Mouse (Mus musculus): ENCODE measurements at regions not wholly inside any gene's neighbourhood (a gene's known extent, or its start where the extent isn't known, plus 50 kb on each side); places are given as distances from the start of the nearest gene placed in this dataset.

- no peaks in the 10 kb centered on the region for H3K36me3 ChIP-seq (ENCODE audit: control insufficient read depth, insufficient read depth, low read length)
- H3K4me3 ChIP-seq (ENCODE audit: low read depth, low read length): no peak overlapping the region
- peaks cover 6% of the 10 kb centered on the region; the same call in 1 of the 2 replicates for H3K4me1 ChIP-seq (ENCODE audit: control insufficient read depth, insufficient read depth, low read length)
- 88% methylated on average over 1 of the region's 1 CpGs for WGBS
- no peak overlapping the region for H3K27ac ChIP-seq (ENCODE audit: low read length)
- no peaks in the 10 kb centered on the region for H3K27me3 ChIP-seq (ENCODE audit: control insufficient read depth, insufficient read depth, low read depth, low read length)
- no peaks in the 10 kb centered on the region for H3K9me3 ChIP-seq (replicated peaks; ENCODE audit: control insufficient read depth, low read length, poor library complexity, severe bottlenecking)
- no peak overlapping the region for H3K4me2 ChIP-seq (ENCODE audit: low read length)
- ATAC-seq: no peak
- no peak overlapping the region for H3K9ac ChIP-seq (ENCODE audit: low read depth, low read length)
Observed at GRCm38 (mm10) chr2:169214396-169214795, 259.0 kb upstream of the Zfp64 start.

- Histone ChIP-seq H3K4me1 (ENCODE audit: control insufficient read depth, insufficient read depth, low read length) (peaks cover 6% of the 10 kb centered on the region; the same call in 1 of the 2 replicates), H3K9me3 (replicated peaks; ENCODE audit: control insufficient read depth, low read length, poor library complexity, severe bottlenecking) (no peaks in the 10 kb centered on the region), H3K36me3 (ENCODE audit: control insufficient read depth, insufficient read depth, low read length) (no peaks in the 10 kb centered on the region), H3K27me3 (ENCODE audit: control insufficient read depth, insufficient read depth, low read depth, low read length) (no peaks in the 10 kb centered on the region), H3K4me3 (ENCODE audit: low read depth, low read length) (no peak overlapping the region), H3K9ac (ENCODE audit: low read depth, low read length) (no peak overlapping the region), H3K4me2 (ENCODE audit: low read length) (no peak overlapping the region), H3K27ac (ENCODE audit: low read length) (no peak overlapping the region)
- ATAC-seq: no peak
- 58% methylated on average over 10 of the region's 10 CpGs for WGBS
Observed at GRCm38 (mm10) chr2:169213314-169213713, 257.9 kb upstream of the Zfp64 start.

- 11% methylated on average over 3 of the region's 3 CpGs for WGBS
- no peak overlapping the region for H3K27ac ChIP-seq (ENCODE audit: low read length)
- H3K9ac ChIP-seq (ENCODE audit: low read depth, low read length): no peak overlapping the region
- no peaks in the 10 kb centered on the region for H3K9me3 ChIP-seq (replicated peaks; ENCODE audit: control insufficient read depth, low read length, poor library complexity, severe bottlenecking)
- H3K4me1 ChIP-seq (ENCODE audit: control insufficient read depth, insufficient read depth, low read length): peaks cover 6% of the 10 kb centered on the region; the same call in 1 of the 2 replicates
- ATAC-seq: no peak
- H3K4me2 ChIP-seq (ENCODE audit: low read length): no peak overlapping the region
- H3K4me3 ChIP-seq (ENCODE audit: low read depth, low read length): no peak overlapping the region
- H3K27me3 ChIP-seq (ENCODE audit: control insufficient read depth, insufficient read depth, low read depth, low read length): no peaks in the 10 kb centered on the region
- H3K36me3 ChIP-seq (ENCODE audit: control insufficient read depth, insufficient read depth, low read length): no peaks in the 10 kb centered on the region
Observed at GRCm38 (mm10) chr2:169212676-169213257, 257.4 kb upstream of the Zfp64 start.

- Histone ChIP-seq H3K27ac (ENCODE audit: low read length) (no peak overlapping the region), H3K36me3 (ENCODE audit: control insufficient read depth, insufficient read depth, low read length) (no peaks in the 10 kb centered on the region), H3K9me3 (replicated peaks; ENCODE audit: control insufficient read depth, low read length, poor library complexity, severe bottlenecking) (no peaks in the 10 kb centered on the region), H3K4me1 (ENCODE audit: control insufficient read depth, insufficient read depth, low read length) (no peaks in the 10 kb centered on the region; the same call in 1 of the 2 replicates), H3K9ac (ENCODE audit: low read depth, low read length) (no peak overlapping the region), H3K4me2 (ENCODE audit: low read length) (no peak overlapping the region), H3K27me3 (ENCODE audit: control insufficient read depth, insufficient read depth, low read depth, low read length) (no peaks in the 10 kb centered on the region), H3K4me3 (ENCODE audit: low read depth, low read length) (no peak overlapping the region)
- no peak for ATAC-seq
- WGBS: 79% methylated on average over 19 of the region's 19 CpGs
Observed at GRCm38 (mm10) chr2:169204254-169204752, 248.9 kb upstream of the Zfp64 start.

GRCm38 (mm10) chr2:169191974-169192373 is 236.6 kb upstream of the Zfp64 start:
- H3K36me3 ChIP-seq (ENCODE audit: control insufficient read depth, insufficient read depth, low read length): no peaks in the 10 kb centered on the region
- no peak overlapping the region for H3K4me3 ChIP-seq (ENCODE audit: low read depth, low read length)
- H3K9me3 ChIP-seq (replicated peaks; ENCODE audit: control insufficient read depth, low read length, poor library complexity, severe bottlenecking): no peaks in the 10 kb centered on the region
- no peaks in the 10 kb centered on the region for H3K4me1 ChIP-seq (ENCODE audit: control insufficient read depth, insufficient read depth, low read length)
- no peak overlapping the region for H3K27ac ChIP-seq (ENCODE audit: low read length)
- ATAC-seq: no peak
- WGBS: 85% methylated on average over 7 of the region's 7 CpGs
- H3K4me2 ChIP-seq (ENCODE audit: low read length): no peak overlapping the region
- no peak overlapping the region for H3K9ac ChIP-seq (ENCODE audit: low read depth, low read length)
- H3K27me3 ChIP-seq (ENCODE audit: control insufficient read depth, insufficient read depth, low read depth, low read length): no peaks in the 10 kb centered on the region

- Histone ChIP-seq H3K9ac (ENCODE audit: low read depth, low read length) (no peak overlapping the region), H3K4me3 (ENCODE audit: low read depth, low read length) (no peak overlapping the region), H3K27me3 (ENCODE audit: control insufficient read depth, insufficient read depth, low read depth, low read length) (no peaks in the 10 kb centered on the region), H3K9me3 (replicated peaks; ENCODE audit: control insufficient read depth, low read length, poor library complexity, severe bottlenecking) (no peaks in the 10 kb centered on the region), H3K27ac (ENCODE audit: low read length) (no peak overlapping the region), H3K4me1 (ENCODE audit: control insufficient read depth, insufficient read depth, low read length) (no peaks in the 10 kb centered on the region), H3K36me3 (ENCODE audit: control insufficient read depth, insufficient read depth, low read length) (no peaks in the 10 kb centered on the region), H3K4me2 (ENCODE audit: low read length) (no peak overlapping the region)
- 77% methylated on average over 10 of the region's 10 CpGs for WGBS
- no peak for ATAC-seq
Observed at GRCm38 (mm10) chr2:169191465-169191864, 236.1 kb upstream of the Zfp64 start.

- Histone ChIP-seq H3K27ac (ENCODE audit: low read length) (no peak overlapping the region), H3K9me3 (replicated peaks; ENCODE audit: control insufficient read depth, low read length, poor library complexity, severe bottlenecking) (no peaks in the 10 kb centered on the region), H3K4me2 (ENCODE audit: low read length) (no peak overlapping the region), H3K36me3 (ENCODE audit: control insufficient read depth, insufficient read depth, low read length) (no peaks in the 10 kb centered on the region), H3K9ac (ENCODE audit: low read depth, low read length) (no peak overlapping the region), H3K4me3 (ENCODE audit: low read depth, low read length) (no peak overlapping the region), H3K4me1 (ENCODE audit: control insufficient read depth, insufficient read depth, low read length) (no peaks in the 10 kb centered on the region), H3K27me3 (ENCODE audit: control insufficient read depth, insufficient read depth, low read depth, low read length) (no peaks in the 10 kb centered on the region)
- 77% methylated on average over 3 of the region's 3 CpGs for WGBS
- no peak for ATAC-seq
Observed at GRCm38 (mm10) chr2:169177565-169177964, 222.2 kb upstream of the Zfp64 start.

GRCm38 (mm10) chr2:169168795-169169194 is 213.4 kb upstream of the Zfp64 start:
- no peaks in the 10 kb centered on the region for H3K9me3 ChIP-seq (replicated peaks; ENCODE audit: control insufficient read depth, low read length, poor library complexity, severe bottlenecking)
- no peak overlapping the region for H3K9ac ChIP-seq (ENCODE audit: low read depth, low read length)
- no peak for ATAC-seq
- H3K36me3 ChIP-seq (ENCODE audit: control insufficient read depth, insufficient read depth, low read length): no peaks in the 10 kb centered on the region
- H3K27ac ChIP-seq (ENCODE audit: low read length): no peak overlapping the region
- H3K27me3 ChIP-seq (ENCODE audit: control insufficient read depth, insufficient read depth, low read depth, low read length): no peaks in the 10 kb centered on the region
- no peak overlapping the region for H3K4me3 ChIP-seq (ENCODE audit: low read depth, low read length)
- no peak overlapping the region for H3K4me2 ChIP-seq (ENCODE audit: low read length)
- no peaks in the 10 kb centered on the region for H3K4me1 ChIP-seq (ENCODE audit: control insufficient read depth, insufficient read depth, low read length)
- WGBS: 82% methylated on average over 5 of the region's 5 CpGs

- H3K27me3 ChIP-seq (ENCODE audit: control insufficient read depth, insufficient read depth, low read depth, low read length): no peaks in the 10 kb centered on the region
- H3K9me3 ChIP-seq (replicated peaks; ENCODE audit: control insufficient read depth, low read length, poor library complexity, severe bottlenecking): no peaks in the 10 kb centered on the region
- no peak overlapping the region for H3K27ac ChIP-seq (ENCODE audit: low read length)
- H3K36me3 ChIP-seq (ENCODE audit: control insufficient read depth, insufficient read depth, low read length): no peaks in the 10 kb centered on the region
- WGBS: 70% methylated on average over 6 of the region's 6 CpGs
- H3K4me3 ChIP-seq (ENCODE audit: low read depth, low read length): no peak overlapping the region
- H3K9ac ChIP-seq (ENCODE audit: low read depth, low read length): no peak overlapping the region
- no peaks in the 10 kb centered on the region for H3K4me1 ChIP-seq (ENCODE audit: control insufficient read depth, insufficient read depth, low read length)
- ATAC-seq: no peak
- no peak overlapping the region for H3K4me2 ChIP-seq (ENCODE audit: low read length)
Observed at GRCm38 (mm10) chr2:169168376-169168775, 213.0 kb upstream of the Zfp64 start.

Measured in midbrain, embryonic 16.5 days (tissue).